Mouse (Mus musculus) liver, embryonic 15.5 days (tissue): ENCODE results near the gene Gna12. TPM values are rescaled to one million over a fixed set of nuclear protein-coding genes. Genes with fewer than 3 reads are reported as not detected.

Experiments
- ATAC-seq: fragments of 200-750 bp; cut with Nextera tagmentation; 2 replicates; pipeline ENCODE4 v1.8.0; 2017; ENCODE audit warnings: moderate number of reproducible peaks, mild to moderate bottlenecking, moderate library complexity; ENCODE audit not compliant: insufficient read depth
- H3K27ac ChIP-seq: fragments of 300-500 bp; sonication (generic); replicated peaks from 2 replicates; pipeline ENCODE4 v1.5.1; 2015; ENCODE audit warnings: mild to moderate bottlenecking, inconsistent platforms
- H3K27me3 ChIP-seq: fragments of 300-500 bp; sonication (generic); 2 replicates; pipeline ENCODE4 v1.6.1; 2015; ENCODE audit warnings: mild to moderate bottlenecking, inconsistent platforms
- H3K36me3 ChIP-seq: fragments of 300-500 bp; sonication (generic); replicated peaks from 2 replicates; pipeline ENCODE4 v1.6.1; 2015; ENCODE audit warnings: moderate library complexity, mild to moderate bottlenecking, inconsistent platforms
- H3K4me1 ChIP-seq: fragments of 300-500 bp; sonication (generic); replicated peaks from 2 replicates; pipeline ENCODE4 v1.6.1; 2015; ENCODE audit warnings: inconsistent platforms
- H3K4me2 ChIP-seq: fragments of 300-500 bp; sonication (generic); 2 replicates; pipeline ENCODE4 v1.6.1; 2015; ENCODE audit warnings: moderate library complexity, mild to moderate bottlenecking, inconsistent platforms
- H3K4me3 ChIP-seq: fragments of 300-500 bp; sonication (generic); replicated peaks from 2 replicates; pipeline ENCODE4 v1.5.1; 2015; ENCODE audit warnings: mild to moderate bottlenecking, inconsistent platforms
- H3K9ac ChIP-seq: fragments of 300-500 bp; sonication (generic); 2 replicates; pipeline ENCODE4 v1.6.1; 2015; ENCODE audit warnings: moderate library complexity, mild to moderate bottlenecking, inconsistent platforms
- H3K9me3 ChIP-seq: fragments of 300-500 bp; sonication (generic); replicated peaks from 2 replicates; pipeline ENCODE4 v1.6.1; 2016; ENCODE audit warnings: inconsistent platforms
- WGBS: fragments of 180-500 bp; shearing (Covaris S2); methylation state at CpG from one replicate; pipeline ENCODE4 v1.1.7; 2015; ENCODE audit warnings: mixed read lengths; ENCODE audit not compliant: insufficient replicate concordance; 5-methylcytosine and 5-hydroxymethylcytosine counted together
- polyA plus RNA-seq: library from polyadenylated mRNA; unstranded; fragments of >200 nt; fragmentation: Nextera tagmentation; extraction: Ambion mirVana; gene quantifications from 2 replicates; pipeline ENCODE4 v1.2.1, GENCODE M21; 2015

Gene Gna12
- 14.1 and 18.9 TPM in 2 replicates for polyA plus RNA-seq

- Histone ChIP-seq H3K27me3 (no peaks in the 10 kb centered on the region), H3K4me1 (peaks cover 44% of the 10 kb centered on the region), H3K4me3 (peak within 1 kb of the TSS; percentile 84), H3K9ac (peak within 1 kb of the TSS; percentile 78), H3K9me3 (no peaks in the 10 kb centered on the region), H3K36me3 (no peaks in the 10 kb centered on the region), H3K4me2 (peak within 1 kb of the TSS; percentile 99), H3K27ac (peak within 1 kb of the TSS; percentile 81)
- WGBS, result under 1% methylated on average over 49 of the region's 49 CpGs
- peak; percentile 96 for ATAC-seq
Measured at GRCm38 (mm10) chr5:140830314-140831063, at the start of gene Gna12. Gna12 (minus strand) TSS chr5:140830431.

GRCm38 (mm10) chr5:140878644-140879043, 48.4 kb upstream of the Gna12 start:
- no peak for ATAC-seq
- Histone ChIP-seq H3K36me3 (no peaks in the 10 kb centered on the region), H3K9ac (no peak overlapping the region), H3K27me3 (no peaks in the 10 kb centered on the region), H3K4me2 (no peak overlapping the region), H3K9me3 (no peaks in the 10 kb centered on the region), H3K4me3 (no peak overlapping the region), H3K4me1 (no peaks in the 10 kb centered on the region), H3K27ac (no peak overlapping the region)
- 52% methylated on average over 6 of the region's 6 CpGs for WGBS

- H3K4me1 ChIP-seq, result peaks cover 12% of the 10 kb centered on the region; the same call in 1 of the 2 replicates
- H3K27me3 ChIP-seq, result no peaks in the 10 kb centered on the region
- no peak overlapping the region for H3K9ac ChIP-seq
- H3K27ac ChIP-seq, result no peak overlapping the region
- no peak for ATAC-seq
- no peaks in the 10 kb centered on the region for H3K36me3 ChIP-seq
- no peaks in the 10 kb centered on the region for H3K9me3 ChIP-seq
- H3K4me2 ChIP-seq, result peak overlapping the region; percentile 33; the same call in 1 of the 2 replicates
- H3K4me3 ChIP-seq, result no peak overlapping the region
- WGBS, result 40% methylated on average over 6 of the region's 6 CpGs
Measured at GRCm38 (mm10) chr5:140873736-140874307, 43.6 kb upstream of the Gna12 start.

GRCm38 (mm10) chr5:140873039-140873551, 42.9 kb upstream of the Gna12 start:
- peaks cover 12% of the 10 kb centered on the region; the same call in 1 of the 2 replicates for H3K4me1 ChIP-seq
- ATAC-seq, result no peak

GRCm38 (mm10) chr5:140872532-140873038, 42.4 kb upstream of the Gna12 start:
- Histone ChIP-seq H3K9ac (no peak overlapping the region), H3K4me3 (no peak overlapping the region), H3K27ac (no peak overlapping the region), H3K36me3 (no peaks in the 10 kb centered on the region), H3K4me2 (peak overlapping the region; percentile 33), H3K27me3 (no peaks in the 10 kb centered on the region), H3K9me3 (no peaks in the 10 kb centered on the region), H3K4me1 (peaks cover 12% of the 10 kb centered on the region; the same call in 1 of the 2 replicates)
- ATAC-seq, result peak; percentile 49; the same call in 1 of the 2 replicates
- 5% methylated on average over 11 of the region's 11 CpGs for WGBS

More at GRCm38 (mm10) chr5:140873039-140873551, 42.9 kb upstream of the Gna12 start:
- 13% methylated on average over 18 of the region's 18 CpGs for WGBS
- no peaks in the 10 kb centered on the region for H3K36me3 ChIP-seq
- peak overlapping the region; percentile 33 for H3K4me2 ChIP-seq
- no peak overlapping the region for H3K9ac ChIP-seq
- no peak overlapping the region for H3K27ac ChIP-seq
- H3K27me3 ChIP-seq, result no peaks in the 10 kb centered on the region
- no peaks in the 10 kb centered on the region for H3K9me3 ChIP-seq
- no peak overlapping the region for H3K4me3 ChIP-seq

GRCm38 (mm10) chr5:140871241-140871640, 41.0 kb upstream of the Gna12 start:
- no peak overlapping the region for H3K4me3 ChIP-seq
- H3K4me1 ChIP-seq, result peaks cover 12% of the 10 kb centered on the region; the same call in 1 of the 2 replicates
- H3K27me3 ChIP-seq, result no peaks in the 10 kb centered on the region
- no peak for ATAC-seq
- WGBS, result 45% methylated on average over 6 of the region's 6 CpGs
- no peak overlapping the region for H3K9ac ChIP-seq
- no peaks in the 10 kb centered on the region for H3K36me3 ChIP-seq
- no peaks in the 10 kb centered on the region for H3K9me3 ChIP-seq
- H3K27ac ChIP-seq, result no peak overlapping the region
- H3K4me2 ChIP-seq, result no peak overlapping the region

- Histone ChIP-seq H3K9ac (no peak overlapping the region), H3K4me2 (no peak overlapping the region), H3K9me3 (no peaks in the 10 kb centered on the region), H3K36me3 (no peaks in the 10 kb centered on the region), H3K4me3 (no peak overlapping the region), H3K27me3 (no peaks in the 10 kb centered on the region), H3K4me1 (peaks cover 12% of the 10 kb centered on the region; the same call in 1 of the 2 replicates), H3K27ac (no peak overlapping the region)
- WGBS, result 54% methylated on average over 2 of the region's 2 CpGs
- no peak for ATAC-seq
Measured at GRCm38 (mm10) chr5:140869034-140869433, 38.8 kb upstream of the Gna12 start.

GRCm38 (mm10) chr5:140859730-140860129, 29.5 kb upstream of the Gna12 start:
- Histone ChIP-seq H3K36me3 (no peaks in the 10 kb centered on the region), H3K9me3 (no peaks in the 10 kb centered on the region), H3K9ac (no peak overlapping the region), H3K4me2 (no peak overlapping the region), H3K4me1 (peaks cover under 1% of the 10 kb centered on the region; the same call in 1 of the 2 replicates), H3K27me3 (no peaks in the 10 kb centered on the region), H3K27ac (no peak overlapping the region), H3K4me3 (no peak overlapping the region)
- WGBS, result 67% methylated on average over 5 of the region's 5 CpGs
- no peak for ATAC-seq

- Histone ChIP-seq H3K27ac (no peak overlapping the region), H3K36me3 (no peaks in the 10 kb centered on the region), H3K9me3 (no peaks in the 10 kb centered on the region), H3K9ac (no peak overlapping the region), H3K27me3 (no peaks in the 10 kb centered on the region), H3K4me3 (no peak overlapping the region), H3K4me2 (no peak overlapping the region), H3K4me1 (peaks cover 5% of the 10 kb centered on the region; the same call in 1 of the 2 replicates)
- ATAC-seq, result no peak
- WGBS, result 35% methylated on average over 3 of the region's 3 CpGs
Measured at GRCm38 (mm10) chr5:140858335-140858734, 28.1 kb upstream of the Gna12 start.

- 44% methylated on average over 8 of the region's 8 CpGs for WGBS
Measured at GRCm38 (mm10) chr5:140857432-140858154, 27.4 kb upstream of the Gna12 start.

More at GRCm38 (mm10) chr5:140857432-140858154, 27.4 kb upstream of the Gna12 start:
- H3K4me2 ChIP-seq, result no peak overlapping the region
- ATAC-seq, result no peak
- no peaks in the 10 kb centered on the region for H3K9me3 ChIP-seq
- peaks cover 5% of the 10 kb centered on the region; the same call in 1 of the 2 replicates for H3K4me1 ChIP-seq
- no peak overlapping the region for H3K4me3 ChIP-seq
- H3K27me3 ChIP-seq, result no peaks in the 10 kb centered on the region
- H3K36me3 ChIP-seq, result no peaks in the 10 kb centered on the region
- no peak overlapping the region for H3K27ac ChIP-seq
- no peak overlapping the region for H3K9ac ChIP-seq
